Mouse (Mus musculus): ENCODE measurements at regions not wholly inside any gene's neighbourhood (a gene's known extent, or its start where the extent isn't known, plus 50 kb on each side); places are given as distances from the start of the nearest gene placed in this dataset.
A peak's percentile ranks its signal among the peaks of the same experiment; 100 is the strongest.

- DNase-seq = no peak
These were observed 63.8 kb upstream of the Slc6a6 start for GRCm38 (mm10) chr6:91619735-91620732.

- DNase-seq = no peak
These were observed 62.4 kb upstream of the Slc6a6 start for GRCm38 (mm10) chr6:91621437-91621836.

GRCm38 (mm10) chr6:91622425-91622824 lies 61.4 kb upstream of the Slc6a6 start:
- DNase-seq = no peak

DNA sequence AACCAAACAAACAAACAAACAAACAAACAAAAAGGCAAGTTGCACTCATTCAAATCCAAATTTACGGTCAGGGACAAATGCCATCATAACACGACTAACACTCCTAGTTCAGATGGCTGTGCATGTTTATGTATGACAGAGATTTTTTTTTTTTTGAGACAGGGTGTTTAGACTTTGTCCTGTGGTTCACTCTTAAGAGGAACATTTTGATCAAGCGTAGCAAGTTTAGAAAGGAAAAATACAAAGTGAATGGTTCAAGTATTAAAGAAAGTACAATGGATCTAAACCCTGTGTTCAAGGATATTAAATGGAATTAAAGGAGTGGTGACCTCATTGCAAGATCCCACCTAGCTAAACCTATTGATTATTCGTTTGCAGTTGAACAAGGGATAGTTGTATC lies 60.2 kb upstream of the Slc6a6 start:
- DNase-seq = peak; percentile 53

GRCm38 (mm10) chr6:91629230-91629629 lies 54.6 kb upstream of the Slc6a6 start:
- no peak for DNase-seq

DNA sequence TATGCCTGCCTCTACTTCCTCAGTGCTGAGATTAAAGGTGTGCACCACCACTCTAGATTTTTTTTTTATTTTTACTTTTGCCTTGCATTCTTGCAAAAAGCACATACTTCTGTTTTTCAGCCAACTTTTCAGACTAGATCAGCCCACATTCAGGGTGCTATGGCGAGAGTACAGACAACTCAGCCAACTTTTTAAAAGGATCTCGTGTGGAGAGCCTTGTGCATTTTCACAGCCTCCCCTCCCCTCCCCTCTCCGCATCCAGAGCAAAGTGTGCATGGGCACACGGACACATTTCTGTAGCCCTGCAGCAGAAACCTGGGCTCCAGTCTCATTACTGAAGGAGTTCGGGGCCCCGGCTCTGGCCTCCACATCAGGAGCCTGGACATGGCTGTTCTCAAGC lies 52.6 kb upstream of the Slc6a6 start:
- no peak for DNase-seq
